Mouse (Mus musculus) myocyte (in vitro differentiated cells): ENCODE results near the gene Lgals3bp. TPM values are rescaled to one million over a fixed set of nuclear protein-coding genes. Genes with fewer than 3 reads are reported as not detected.

ENCODE experiments used
- H3K27me3 ChIP-seq: one replicate; pipeline ENCODE4 v1.6.1; 2011; ENCODE audit not compliant: control insufficient read depth, insufficient read depth, insufficient read length
- H3K36me3 ChIP-seq: one replicate; pipeline ENCODE4 v1.6.1; 2011; ENCODE audit not compliant: control insufficient read depth, insufficient read depth
- H3K4me2 ChIP-seq: one replicate; pipeline ENCODE4 v1.6.1; 2011; ENCODE audit warnings: low read depth, control low read depth
- H3K4me3 ChIP-seq: one replicate; pipeline ENCODE4 v1.5.1; 2011; ENCODE audit warnings: mild to moderate bottlenecking, control low read depth, moderate library complexity
- H3K79me2 ChIP-seq: one replicate; pipeline ENCODE4 v1.6.1; 2011; ENCODE audit not compliant: control insufficient read depth, insufficient read depth
- H3ac ChIP-seq: one replicate; pipeline ENCODE4 v1.6.1; 2011; ENCODE audit not compliant: control insufficient read depth, insufficient read length
- CEBPB ChIP-seq: IDR thresholded peaks from 2 replicates; pipeline ENCODE4 v1.6.1; 2011; ENCODE audit warnings: mild to moderate bottlenecking, moderate library complexity; ENCODE audit not compliant: poor library complexity, insufficient read depth, severe bottlenecking
- E2F4 ChIP-seq: IDR thresholded peaks from one replicate; pipeline ENCODE4 v1.6.1; 2011; ENCODE audit warnings: mild to moderate bottlenecking, control low read depth, moderate library complexity; ENCODE audit not compliant: insufficient read depth
- MAX ChIP-seq: IDR thresholded peaks from one replicate; pipeline ENCODE4 v1.6.1; 2011; ENCODE audit warnings: low read depth, mild to moderate bottlenecking, control low read depth
- MYOD1 ChIP-seq, 3 experiments: IDR thresholded peaks; one replicate each; pipeline ENCODE4 v1.6.1; 2011; ENCODE audit warnings: control low read depth in 2 of 3, low read depth in 2 of 3, mild to moderate bottlenecking in 2 of 3, moderate library complexity in 1 of 3; ENCODE audit not compliant: insufficient read length in 2 of 3, control insufficient read depth in 1 of 3
- MYOG ChIP-seq, 3 experiments: IDR thresholded peaks; one replicate each; pipeline ENCODE4 v1.6.1; 2011; ENCODE audit warnings: control low read depth in 2 of 3, low read depth in 2 of 3, mild to moderate bottlenecking in 2 of 3; ENCODE audit not compliant: insufficient read length in 2 of 3, control insufficient read depth in 1 of 3, insufficient read depth in 1 of 3
- POLR2A ChIP-seq: IDR thresholded peaks from one replicate; pipeline ENCODE4 v1.6.1; 2011; ENCODE audit warnings: low read depth, mild to moderate bottlenecking, control low read depth, moderate library complexity; ENCODE audit not compliant: insufficient read length
- POLR2AphosphoS2 ChIP-seq: IDR thresholded peaks from one replicate; pipeline ENCODE4 v1.6.1; 2011; ENCODE audit warnings: low read depth, control low read depth; ENCODE audit not compliant: insufficient read length
- REST ChIP-seq: IDR thresholded peaks from one replicate; pipeline ENCODE4 v1.6.1; 2011; ENCODE audit warnings: mild to moderate bottlenecking, control low read depth, moderate library complexity; ENCODE audit not compliant: insufficient read depth, insufficient read length
- SRF ChIP-seq: IDR thresholded peaks from one replicate; pipeline ENCODE4 v1.6.1; 2011; ENCODE audit warnings: low read depth; ENCODE audit not compliant: control insufficient read depth, insufficient read length
- TCF12 ChIP-seq: IDR thresholded peaks from one replicate; pipeline ENCODE4 v1.6.1; 2011; ENCODE audit warnings: mild to moderate bottlenecking, control low read depth; ENCODE audit not compliant: poor library complexity, insufficient read depth, severe bottlenecking
- TCF3 ChIP-seq: IDR thresholded peaks from one replicate; pipeline ENCODE4 v1.6.1; 2011; ENCODE audit warnings: low read depth, control low read depth; ENCODE audit not compliant: insufficient read length
- USF1 ChIP-seq: IDR thresholded peaks from one replicate; pipeline ENCODE4 v1.6.1; 2011; ENCODE audit warnings: low read depth, mild to moderate bottlenecking, control low read depth, moderate library complexity
- polyA plus RNA-seq: library from polyadenylated mRNA; unstranded; fragments of >200 nt; fragmentation: generic; extraction: Trizol; gene quantifications from one replicate; pipeline ENCODE4 v1.2.1, GENCODE M21; 2012; ENCODE audit warnings: missing spikeins

Lgals3bp gene
- polyA plus RNA-seq, 1 experiment: 16.4 TPM

DNA sequence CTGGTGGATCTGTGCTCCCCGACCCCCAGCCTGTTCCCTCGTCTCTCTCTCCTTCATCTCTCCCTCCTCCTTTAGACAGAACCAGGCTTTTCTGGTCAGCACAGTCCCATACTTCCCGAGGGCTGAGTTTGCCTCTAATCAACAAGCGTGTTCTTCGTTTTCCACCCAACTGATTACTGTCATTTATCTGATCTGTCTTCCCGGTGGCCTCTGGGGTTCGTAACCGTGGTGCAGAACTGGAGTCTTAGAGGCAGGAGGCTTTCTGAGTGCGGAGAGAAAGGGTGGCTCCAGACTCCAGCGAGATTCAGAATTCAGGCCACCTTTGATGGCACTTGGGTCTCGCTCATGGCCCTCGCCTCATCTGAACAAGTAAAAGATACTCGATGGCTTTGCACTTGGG lies 32.2 kb upstream of the Lgals3bp start:
- Histone ChIP-seq H3K4me2 (peak overlapping the region; percentile 56), H3K79me2 (no peaks in the 10 kb centered on the region), H3ac (no peak overlapping the region), H3K4me3 (no peak overlapping the region), H3K36me3 (no peaks in the 10 kb centered on the region), H3K27me3 (no peaks in the 10 kb centered on the region)
- TF ChIP-seq MAX (no peak), TCF3 (no peak), E2F4 (no peak), CEBPB (no peak), TCF12 (no peak), USF1 (no peak), SRF (no peak), POLR2AphosphoS2 (no peak), MYOG (IDR thresholded peaks at IDR 0.05; ENCODE audit: control insufficient read depth in 1 of 3, insufficient read depth in 1 of 3, insufficient read length in 2 of 3, low read depth in 2 of 3) (no peak), MYOD1 (IDR thresholded peaks at IDR 0.05; ENCODE audit: control insufficient read depth in 1 of 3, insufficient read length in 2 of 3, low read depth in 2 of 3) (no peak), POLR2A (no peak), REST (no peak)

DNA sequence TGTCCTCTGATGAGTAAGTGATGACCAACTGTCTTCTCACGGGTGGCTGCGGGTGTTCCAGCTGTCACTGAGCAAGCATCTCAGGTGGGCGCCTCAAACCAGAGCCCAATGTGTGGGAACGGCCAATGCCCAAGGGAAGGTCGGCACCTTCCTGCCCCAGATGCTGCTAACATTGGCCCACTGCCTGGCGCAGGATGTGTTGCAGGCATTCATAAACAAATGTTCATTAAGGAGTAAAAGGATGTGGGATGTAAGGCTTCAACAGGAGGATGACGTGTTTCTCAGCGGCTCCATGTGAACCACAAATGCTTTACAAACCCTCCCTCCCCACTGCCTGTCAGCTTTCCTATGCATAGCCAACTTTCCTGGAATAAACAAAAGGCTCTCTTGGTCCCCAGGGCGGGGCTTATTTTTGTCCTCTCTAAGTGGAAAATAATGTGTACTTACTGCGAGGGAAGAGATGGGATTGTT lies 31.5 kb upstream of the Lgals3bp start:
- Histone ChIP-seq H3K27me3 (no peaks in the 10 kb centered on the region), H3K4me2 (peak overlapping the region; percentile 56), H3ac (no peak overlapping the region), H3K4me3 (no peak overlapping the region), H3K36me3 (no peaks in the 10 kb centered on the region), H3K79me2 (no peaks in the 10 kb centered on the region)
- no peak for TF ChIP-seq REST
- TF ChIP-seq POLR2AphosphoS2: no peak
- no peak for TF ChIP-seq SRF
- no peak for TF ChIP-seq POLR2A
- TF ChIP-seq USF1: no peak
- no peak for TF ChIP-seq TCF3
- TF ChIP-seq MAX: no peak
- TF ChIP-seq CEBPB: no peak
- peak in 2 of 3 experiments; percentile 29 to 62 for TF ChIP-seq MYOG (IDR thresholded peaks at IDR 0.05; ENCODE audit: control insufficient read depth in 1 of 3, insufficient read depth in 1 of 3, insufficient read length in 2 of 3, low read depth in 2 of 3)
- no peak for TF ChIP-seq TCF12
- peak in 2 of 3 experiments; percentile 52 to 73 for TF ChIP-seq MYOD1 (IDR thresholded peaks at IDR 0.05; ENCODE audit: control insufficient read depth in 1 of 3, insufficient read length in 2 of 3, low read depth in 2 of 3)

DNA sequence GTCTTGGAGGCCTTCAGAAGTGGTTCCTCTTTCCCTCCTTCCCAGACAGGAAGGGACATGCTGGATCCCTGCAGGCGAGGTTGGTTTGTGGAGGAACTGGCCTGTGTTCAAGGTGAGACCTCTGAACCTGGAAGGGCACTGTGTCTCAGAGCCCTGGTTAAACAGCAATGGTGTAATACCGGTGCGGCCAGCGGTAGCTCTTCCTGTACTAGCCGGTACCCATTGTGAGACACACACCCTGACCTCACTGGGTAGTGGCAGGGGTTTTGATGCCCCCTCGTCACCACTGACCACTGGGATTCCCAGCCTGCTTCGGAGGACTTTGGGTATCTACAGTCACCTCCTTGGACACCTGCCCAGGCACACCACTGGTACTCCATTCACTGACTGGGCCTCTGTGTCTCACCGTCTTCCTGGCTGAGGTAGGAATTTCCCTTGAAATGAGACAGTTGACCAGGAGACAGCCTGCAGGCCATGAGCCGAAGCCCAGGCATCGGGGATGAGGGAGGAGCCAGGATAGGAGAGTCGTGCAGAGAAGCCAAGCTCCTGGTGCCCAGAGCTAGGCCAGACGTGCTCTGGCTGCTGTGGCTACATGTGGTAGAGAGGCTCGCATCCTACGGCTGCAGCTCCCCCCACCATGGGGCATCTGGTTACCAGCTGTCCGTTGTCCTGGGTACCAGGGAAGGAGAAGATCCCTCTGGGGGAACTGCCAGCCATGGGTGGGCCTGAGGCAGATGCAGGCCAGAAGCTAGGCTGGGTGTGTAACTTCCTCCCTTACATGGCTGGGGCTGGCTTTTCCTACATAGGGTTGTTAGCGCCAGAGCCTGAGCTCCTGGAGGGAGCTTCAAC lies 29.4 kb upstream of the Lgals3bp start:
- TF ChIP-seq REST (no peak), CEBPB (no peak), TCF3 (no peak), TCF12 (no peak), MAX (no peak), POLR2A (no peak), SRF (no peak), USF1 (no peak), MYOD1 (IDR thresholded peaks at IDR 0.05; ENCODE audit: control insufficient read depth in 1 of 3, insufficient read length in 2 of 3, low read depth in 2 of 3) (no peak), POLR2AphosphoS2 (no peak), E2F4 (no peak), MYOG (IDR thresholded peaks at IDR 0.05; ENCODE audit: control insufficient read depth in 1 of 3, insufficient read depth in 1 of 3, insufficient read length in 2 of 3, low read depth in 2 of 3) (no peak)
- no peaks in the 10 kb centered on the region for H3K27me3 ChIP-seq
- no peaks in the 10 kb centered on the region for H3K36me3 ChIP-seq
- no peak overlapping the region for H3ac ChIP-seq
- H3K79me2 ChIP-seq: no peaks in the 10 kb centered on the region
- no peak overlapping the region for H3K4me3 ChIP-seq
- H3K4me2 ChIP-seq: no peak overlapping the region

DNA sequence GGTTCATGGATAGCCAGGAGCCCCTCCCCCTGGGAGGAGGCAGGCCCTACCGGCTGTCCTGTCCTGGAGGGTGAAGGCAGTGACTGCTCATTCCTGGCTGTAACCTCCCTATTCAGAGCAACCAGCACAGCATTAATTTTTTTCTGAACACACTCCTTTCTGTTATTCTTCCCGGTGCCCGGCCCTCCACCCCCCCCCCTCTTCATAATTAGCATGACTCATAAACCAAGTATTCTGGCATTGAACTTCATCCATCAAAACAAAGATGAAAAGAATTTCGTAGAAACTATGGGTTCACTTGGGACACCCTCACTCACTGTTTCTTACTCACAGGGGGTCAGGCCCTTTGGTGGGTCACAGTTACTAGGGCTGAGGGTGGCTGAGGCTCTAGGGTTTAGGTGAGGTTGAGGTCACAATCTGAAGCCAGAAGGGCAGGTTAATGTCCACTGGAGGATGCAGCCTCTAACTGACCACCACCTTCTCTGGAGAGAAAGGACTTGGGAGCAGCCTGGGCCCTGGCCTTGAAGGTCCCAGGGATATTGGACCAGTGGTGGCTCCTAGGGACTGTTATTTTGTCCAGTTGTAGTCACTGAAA lies 28.5 kb upstream of the Lgals3bp start:
- TF ChIP-seq SRF (no peak), POLR2AphosphoS2 (no peak), REST (no peak), TCF3 (no peak), MYOG (IDR thresholded peaks at IDR 0.05; ENCODE audit: control insufficient read depth in 1 of 3, insufficient read depth in 1 of 3, insufficient read length in 2 of 3, low read depth in 2 of 3) (no peak), USF1 (no peak), POLR2A (no peak), MAX (no peak), E2F4 (no peak), MYOD1 (IDR thresholded peaks at IDR 0.05; ENCODE audit: control insufficient read depth in 1 of 3, insufficient read length in 2 of 3, low read depth in 2 of 3) (no peak), CEBPB (no peak), TCF12 (no peak)
- Histone ChIP-seq H3K27me3 (no peaks in the 10 kb centered on the region), H3K79me2 (no peaks in the 10 kb centered on the region), H3ac (no peak overlapping the region), H3K36me3 (no peaks in the 10 kb centered on the region), H3K4me2 (peak overlapping the region; percentile 60), H3K4me3 (no peak overlapping the region)
